In the genomic region with DNA sequence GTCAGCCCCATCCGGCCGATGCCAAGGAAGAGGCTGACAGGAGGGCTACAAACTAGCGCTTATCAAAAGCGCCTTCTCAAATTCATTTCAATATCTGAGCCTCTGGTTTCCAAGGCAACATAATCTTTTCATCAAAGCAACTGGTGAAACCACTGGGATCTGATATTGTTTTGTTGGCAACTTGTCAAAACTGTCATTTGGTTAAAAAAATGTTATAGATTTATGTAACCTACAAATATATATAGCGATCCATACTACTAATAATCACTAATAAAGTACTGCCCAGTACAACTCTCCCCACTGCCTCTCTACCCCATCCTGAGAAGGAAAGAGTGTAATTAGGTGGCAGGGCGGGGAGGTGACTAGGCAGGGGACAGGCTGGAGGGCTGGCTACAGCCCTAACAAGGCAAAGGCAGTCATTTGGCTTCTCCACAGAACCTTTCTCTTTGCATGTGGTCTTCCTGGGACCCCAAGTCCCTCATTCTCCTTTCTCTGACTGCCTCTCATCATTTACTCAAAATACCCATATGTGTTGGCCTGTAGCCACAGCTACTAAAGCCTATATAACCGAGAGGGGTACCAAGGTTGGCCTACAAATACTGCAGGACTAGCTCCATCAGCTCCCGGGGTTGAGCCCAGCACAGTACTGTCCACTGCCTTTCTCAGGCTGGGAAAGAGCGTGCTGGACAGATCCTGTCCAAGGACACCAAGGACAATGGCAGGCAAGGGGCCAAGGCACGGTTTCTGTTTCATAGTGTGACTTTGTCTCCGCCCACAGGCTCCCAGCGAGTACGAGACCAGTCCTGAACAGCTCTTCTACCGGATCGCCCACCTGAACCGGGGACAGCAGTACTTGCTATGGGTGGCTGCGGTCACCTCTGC, we compare ENCODE assay signal across 8 mouse cellular contexts.
DNase-seq lines count a peak whose midpoint lies in the region; ATAC-seq and TF ChIP-seq lines count a peak whose summit lies in the region.

No protein-coding gene starts in this region.

- H3K27ac ChIP-seq in heart, embryonic 11.5 days (ENCODE audit: low read depth, low read length) = no peak overlapping the region
- peak overlapping the region; percentile 62 for H3K27ac ChIP-seq in forebrain, embryonic 15.5 days (replicated peaks)
- peak overlapping the region; percentile 78 for H3K27ac ChIP-seq in hindbrain, postnatal 0 days
- H3K27ac ChIP-seq in thymus, adult 2 months (ENCODE audit: control insufficient read depth, insufficient read depth, low read length) = no peak overlapping the region
- H3K27ac ChIP-seq in liver, embryonic 12.5 days = no peak overlapping the region

- no peak overlapping the region for H3K4me3 ChIP-seq in heart, embryonic 11.5 days (ENCODE audit: low read depth, low read length)
- no peak overlapping the region for H3K4me3 ChIP-seq in forebrain, embryonic 15.5 days
- no peak overlapping the region for H3K4me3 ChIP-seq in hindbrain, postnatal 0 days (ENCODE audit: low read length)
- no peak overlapping the region for H3K4me3 ChIP-seq in myocyte
- H3K4me3 ChIP-seq in thymus, adult 2 months (ENCODE audit: control insufficient read depth, insufficient read depth, low read length) = no peak overlapping the region
- no peak overlapping the region for H3K4me3 ChIP-seq in liver, embryonic 12.5 days

- no peak for TF ChIP-seq CTCF in hindbrain, postnatal 0 days (IDR thresholded peaks at IDR 0.05; ENCODE audit: low read depth)
- TF ChIP-seq CTCF in thymus, adult 2 months (IDR thresholded peaks at IDR 0.05; ENCODE audit: borderline replicate concordance, control insufficient read depth, extremely low read depth, insufficient read depth, low read length, poor library complexity) = no peak

- no peaks in the 10 kb centered on the region for H3K36me3 ChIP-seq in heart, embryonic 11.5 days (ENCODE audit: control insufficient read depth, insufficient read depth, low read length)
- H3K36me3 ChIP-seq in forebrain, embryonic 15.5 days = peaks cover 16% of the 10 kb centered on the region
- peaks cover 7% of the 10 kb centered on the region; the same call in 1 of the 2 replicates for H3K36me3 ChIP-seq in hindbrain, postnatal 0 days (ENCODE audit: insufficient read depth, low read length)
- no peaks in the 10 kb centered on the region for H3K36me3 ChIP-seq in myocyte (ENCODE audit: control insufficient read depth, insufficient read depth)
- no peaks in the 10 kb centered on the region for H3K36me3 ChIP-seq in thymus, adult 2 months (ENCODE audit: control insufficient read depth, insufficient read depth, low read length)
- no peaks in the 10 kb centered on the region for H3K36me3 ChIP-seq in liver, embryonic 12.5 days

- H3K9me3 ChIP-seq in heart, embryonic 11.5 days (replicated peaks; ENCODE audit: control insufficient read depth, low read length) = no peaks in the 10 kb centered on the region
- H3K9me3 ChIP-seq in forebrain, embryonic 15.5 days = no peaks in the 10 kb centered on the region
- no peaks in the 10 kb centered on the region for H3K9me3 ChIP-seq in hindbrain, postnatal 0 days (ENCODE audit: low read length)
- H3K9me3 ChIP-seq in liver, embryonic 12.5 days (replicated peaks) = no peaks in the 10 kb centered on the region

- no peak overlapping the region for H3ac ChIP-seq in myocyte (ENCODE audit: control insufficient read depth, insufficient read length)

- H3K79me2 ChIP-seq in myocyte (ENCODE audit: control insufficient read depth, insufficient read depth) = no peaks in the 10 kb centered on the region

- no peak for TF ChIP-seq POLR2A in myocyte (IDR thresholded peaks at IDR 0.05; ENCODE audit: insufficient read length, low read depth)
- no peak for TF ChIP-seq POLR2A in thymus, adult 2 months (IDR thresholded peaks at IDR 0.05; ENCODE audit: control insufficient read depth, extremely low read depth, insufficient read depth, low read length, poor library complexity)

- WGBS in heart, embryonic 11.5 days (ENCODE audit: insufficient replicate concordance) = 62% methylated on average over 17 of the region's 17 CpGs
- WGBS in forebrain, embryonic 15.5 days = 48% methylated on average over 17 of the region's 17 CpGs
- 46% methylated on average over 17 of the region's 17 CpGs for WGBS in hindbrain, postnatal 0 days
- 61% methylated on average over 17 of the region's 17 CpGs for WGBS in thymus, adult 2 months
- 60% methylated on average over 17 of the region's 17 CpGs for WGBS in liver, embryonic 12.5 days (ENCODE audit: insufficient replicate concordance)

- no peaks in the 10 kb centered on the region for H3K4me1 ChIP-seq in heart, embryonic 11.5 days (ENCODE audit: control insufficient read depth, insufficient read depth, low read length)
- peaks cover 18% of the 10 kb centered on the region for H3K4me1 ChIP-seq in forebrain, embryonic 15.5 days
- H3K4me1 ChIP-seq in hindbrain, postnatal 0 days (ENCODE audit: insufficient read depth, low read length) = peaks cover 15% of the 10 kb centered on the region
- H3K4me1 ChIP-seq in thymus, adult 2 months (replicated peaks; ENCODE audit: control insufficient read depth, insufficient read depth, low read length) = no peaks in the 10 kb centered on the region
- no peaks in the 10 kb centered on the region for H3K4me1 ChIP-seq in liver, embryonic 12.5 days

- peaks cover 19% of the 10 kb centered on the region for H3K27me3 ChIP-seq in heart, embryonic 11.5 days (ENCODE audit: control insufficient read depth, insufficient read depth, low read length)
- H3K27me3 ChIP-seq in forebrain, embryonic 15.5 days = no peaks in the 10 kb centered on the region
- no peaks in the 10 kb centered on the region for H3K27me3 ChIP-seq in hindbrain, postnatal 0 days (ENCODE audit: insufficient read depth, low read length)
- H3K27me3 ChIP-seq in myocyte (ENCODE audit: control insufficient read depth, insufficient read depth, insufficient read length) = peaks cover 45% of the 10 kb centered on the region
- no peaks in the 10 kb centered on the region; the same call in 1 of the 2 replicates for H3K27me3 ChIP-seq in thymus, adult 2 months (ENCODE audit: control insufficient read depth, insufficient read depth, low read length)
- peaks cover 20% of the 10 kb centered on the region; the same call in 1 of the 2 replicates for H3K27me3 ChIP-seq in liver, embryonic 12.5 days (replicated peaks)

- H3K4me2 ChIP-seq in heart, embryonic 11.5 days = no peak overlapping the region
- 0 out of 2 replicates have a peak overlapping the region, but pooled peaks have one; percentile 6 for H3K4me2 ChIP-seq in forebrain, embryonic 15.5 days (replicated peaks)
- no peak overlapping the region; the same call in 1 of the 2 replicates for H3K4me2 ChIP-seq in hindbrain, postnatal 0 days (ENCODE audit: low read depth, low read length)
- H3K4me2 ChIP-seq in myocyte (ENCODE audit: low read depth) = no peak overlapping the region
- H3K4me2 ChIP-seq in liver, embryonic 12.5 days = no peak overlapping the region

- ATAC-seq in heart, embryonic 11.5 days (replicated peaks; ENCODE audit: insufficient number of reproducible peaks, low FRiP score, low TSS enrichment) = no peak
- ATAC-seq in forebrain, embryonic 15.5 days (replicated peaks) = peak; percentile 49
- peak; percentile 71 for ATAC-seq in hindbrain, postnatal 0 days
- no peak for ATAC-seq in liver, embryonic 12.5 days

- peak; percentile 49 to 73 for DNase-seq in heart, adult 18-20 months
- peak; percentile 51 to 84 for DNase-seq in adrenal gland, adult (ENCODE audit: inconsistent age in 2 of 2, low spot score in 1 of 2)
- DNase-seq in hindbrain, postnatal 0 days (ENCODE audit: low spot score) = peak; percentile 81
- no peak for DNase-seq in thymus, adult 2 months

- no peak overlapping the region for H3K9ac ChIP-seq in heart, embryonic 11.5 days (ENCODE audit: low read depth, low read length)
- H3K9ac ChIP-seq in forebrain, embryonic 15.5 days (replicated peaks) = no peak overlapping the region
- no peak overlapping the region; the same call in 1 of the 2 replicates for H3K9ac ChIP-seq in hindbrain, postnatal 0 days (replicated peaks; ENCODE audit: low read length)
- H3K9ac ChIP-seq in liver, embryonic 12.5 days = no peak overlapping the region

TF ChIP-seq in myocyte, 11 proteins besides CTCF, POLR2A, EP300 and RAD21:
- TF ChIP-seq REST (IDR thresholded peaks at IDR 0.05; ENCODE audit: insufficient read depth, insufficient read length) = peak; percentile 77
- TF ChIP-seq MYOG (IDR thresholded peaks at IDR 0.05; ENCODE audit: control insufficient read depth in 1 of 3, insufficient read depth in 1 of 3, insufficient read length in 2 of 3, low read depth in 2 of 3) = no peak
- no peak for TF ChIP-seq CEBPB (IDR thresholded peaks at IDR 0.05; ENCODE audit: insufficient read depth, poor library complexity, severe bottlenecking)

Comparison
In these comparisons a context has a peak if more than half of its experiments do, and no peak if none do; other contexts are left out.
1. ATAC-seq: peak in forebrain, embryonic 15.5 days (single experiment) and hindbrain, postnatal 0 days (single experiment); none in heart, embryonic 11.5 days (single experiment) and liver, embryonic 12.5 days (single experiment).
2. H3K27ac ChIP-seq: peak in forebrain, embryonic 15.5 days (single experiment) and hindbrain, postnatal 0 days (single experiment); none in heart, embryonic 11.5 days (single experiment), thymus, adult 2 months (single experiment) and liver, embryonic 12.5 days (single experiment).